Mouse (Mus musculus): ENCODE measurements around the gene Ror1.
A peak's percentile ranks its signal among the peaks of the same experiment; 100 is the strongest.

The Ror1 gene

GRCm38 (mm10) chr4:100377231-100377630, 281.6 kb downstream of the Ror1 start:
- DNase-seq (ENCODE audit: low read depth in 1 of 2, low spot score in 2 of 2), result no peak

GRCm38 (mm10) chr4:100377996-100378395, 282.4 kb downstream of the Ror1 start:
- no peak for DNase-seq (ENCODE audit: low read depth in 1 of 2, low spot score in 2 of 2)

DNA sequence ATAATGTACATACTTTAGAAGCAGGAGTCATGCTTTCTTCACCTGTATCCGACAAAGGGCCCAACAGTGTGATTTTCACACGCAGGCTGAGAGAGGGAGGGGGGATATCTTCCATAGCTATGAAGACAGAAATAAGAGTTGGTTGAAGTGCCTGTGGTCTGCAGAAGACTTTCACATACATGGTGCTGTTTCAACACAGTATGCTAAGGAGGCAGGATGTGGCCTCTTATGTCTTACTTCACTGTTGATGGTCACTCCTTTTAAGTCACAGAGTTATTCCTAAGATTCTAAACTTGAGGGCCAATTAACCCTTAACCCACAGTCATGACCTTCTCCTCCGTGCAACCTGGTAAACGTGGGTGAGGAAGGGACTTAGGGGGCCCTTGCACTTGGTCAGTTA, 286.2 kb downstream of the Ror1 start:
- no peak for DNase-seq (ENCODE audit: low read depth in 1 of 2, low spot score in 2 of 2)

DNA sequence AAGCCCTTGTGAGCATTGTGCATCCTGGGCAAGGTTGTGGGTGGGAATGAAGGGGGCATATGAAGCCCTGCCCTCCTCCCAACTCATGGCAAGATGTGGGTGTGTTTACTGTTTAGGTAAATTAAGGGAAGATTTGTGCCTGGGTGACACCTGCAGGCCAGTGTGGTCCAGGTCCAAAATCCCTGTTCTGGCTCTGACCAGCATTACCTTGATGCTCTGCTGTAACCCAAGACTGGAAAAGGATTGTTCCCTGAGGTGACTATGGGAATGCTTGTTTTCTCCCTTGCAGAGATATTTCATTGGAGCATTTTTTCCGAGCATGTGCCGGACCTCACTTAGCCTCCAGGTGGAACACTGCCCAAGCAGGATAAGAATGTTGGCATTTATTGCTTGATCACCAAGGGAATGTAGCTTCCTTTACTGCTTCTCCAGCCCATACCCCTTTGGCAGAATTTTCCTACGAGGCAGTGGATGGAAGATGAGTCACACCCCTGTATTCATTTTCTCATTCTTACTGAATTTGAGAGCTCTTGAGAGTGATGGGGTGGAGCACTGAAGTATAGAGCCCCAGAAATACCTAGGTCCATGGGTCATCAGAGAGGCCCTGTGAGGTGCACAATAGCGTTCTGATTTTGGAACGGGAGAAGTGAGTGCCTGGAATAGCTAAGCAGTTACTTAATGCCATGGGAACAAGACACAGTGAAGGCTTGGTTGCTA, 290.8 kb downstream of the Ror1 start:
- DNase-seq (ENCODE audit: low read depth in 1 of 2, low spot score in 2 of 2), result no peak

GRCm38 (mm10) chr4:100390436-100390835, 294.8 kb downstream of the Ror1 start:
- no peak for DNase-seq (ENCODE audit: low read depth in 1 of 2, low spot score in 2 of 2)

DNA sequence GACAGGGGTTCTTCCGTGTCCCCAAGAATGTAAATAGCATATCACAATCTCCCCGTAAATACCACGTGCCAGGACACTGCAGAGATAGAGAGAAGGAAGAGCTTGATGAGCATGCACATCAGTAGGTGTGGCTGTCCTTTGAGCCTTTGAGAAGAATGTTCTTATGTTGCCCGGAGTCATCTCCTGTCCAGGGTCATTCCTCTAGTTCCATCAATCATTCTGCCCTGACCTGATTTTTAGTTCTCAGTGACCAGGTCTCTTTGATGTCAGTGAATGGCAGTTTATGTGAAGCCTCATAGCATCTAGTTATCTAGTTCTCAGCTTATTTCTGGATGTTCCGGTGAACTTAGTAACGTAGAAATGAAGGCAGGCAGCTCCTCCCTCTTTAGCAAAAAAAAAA, 295.4 kb downstream of the Ror1 start:
- no peak for DNase-seq (ENCODE audit: low read depth in 1 of 2, low spot score in 2 of 2)

GRCm38 (mm10) chr4:100393374-100394061, 297.9 kb downstream of the Ror1 start:
- no peak for DNase-seq (ENCODE audit: low read depth in 1 of 2, low spot score in 2 of 2)

GRCm38 (mm10) chr4:100395407-100395806, 299.8 kb downstream of the Ror1 start:
- DNase-seq (ENCODE audit: low read depth in 1 of 2, low spot score in 2 of 2), result no peak

GRCm38 (mm10) chr4:100398079-100398478, 302.5 kb downstream of the Ror1 start:
- no peak for DNase-seq (ENCODE audit: low read depth in 1 of 2, low spot score in 2 of 2)

DNA sequence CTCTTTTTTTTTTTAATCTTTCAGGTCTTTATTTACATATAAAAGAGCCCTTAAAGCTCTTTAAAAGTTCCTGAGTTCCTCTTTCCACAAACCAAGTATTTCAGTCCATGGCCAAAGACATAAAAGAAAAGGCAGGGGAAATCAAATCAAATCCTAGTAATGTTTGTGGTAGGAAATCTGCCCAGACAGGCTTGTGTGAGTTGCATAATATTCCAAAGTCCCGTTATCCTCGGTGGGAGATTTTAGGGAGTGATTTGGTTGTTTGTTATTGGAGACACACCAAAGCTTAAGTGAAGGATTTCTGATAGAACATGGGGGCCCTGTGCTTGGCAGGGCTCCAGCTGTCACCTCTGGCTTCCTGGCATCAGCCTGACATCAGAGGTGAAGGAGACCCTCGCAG, 305.5 kb downstream of the Ror1 start:
- DNase-seq (ENCODE audit: low read depth in 1 of 2, low spot score in 2 of 2), result no peak

- no peak for DNase-seq (ENCODE audit: low read depth in 1 of 2, low spot score in 2 of 2)
These were observed 306.2 kb downstream of the Ror1 start for GRCm38 (mm10) chr4:100401581-100402470.

GRCm38 (mm10) chr4:100407261-100407874, 311.8 kb downstream of the Ror1 start:
- peak in 1 of 2 experiments; percentile 10 for DNase-seq (ENCODE audit: low read depth in 1 of 2, low spot score in 2 of 2)

DNA sequence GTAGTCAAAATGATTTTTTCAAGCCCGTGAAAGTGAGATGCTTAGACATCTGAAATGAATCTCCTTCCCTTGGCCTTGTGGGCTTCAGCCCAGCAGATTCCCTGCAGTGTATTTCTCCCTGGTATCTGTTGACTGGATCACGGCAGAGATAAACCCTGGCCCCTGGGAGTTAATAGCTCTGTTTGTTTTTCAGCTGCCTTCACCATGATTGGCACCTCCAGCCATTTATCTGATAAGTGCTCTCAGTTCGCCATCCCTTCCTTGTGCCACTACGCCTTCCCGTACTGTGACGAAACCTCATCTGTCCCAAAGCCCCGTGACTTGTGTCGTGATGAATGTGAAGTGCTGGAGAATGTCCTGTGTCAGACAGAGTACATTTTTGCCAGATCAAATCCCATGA, 313.9 kb downstream of the Ror1 start:
- no peak for DNase-seq (ENCODE audit: low read depth in 1 of 2, low spot score in 2 of 2)

- DNase-seq (ENCODE audit: low read depth in 1 of 2, low spot score in 2 of 2), result no peak
These were observed 316.4 kb downstream of the Ror1 start for GRCm38 (mm10) chr4:100411841-100412539.

- DNase-seq (ENCODE audit: low read depth in 1 of 2, low spot score in 2 of 2), result no peak
These were observed 327.2 kb downstream of the Ror1 start for GRCm38 (mm10) chr4:100422756-100423155.

DNA sequence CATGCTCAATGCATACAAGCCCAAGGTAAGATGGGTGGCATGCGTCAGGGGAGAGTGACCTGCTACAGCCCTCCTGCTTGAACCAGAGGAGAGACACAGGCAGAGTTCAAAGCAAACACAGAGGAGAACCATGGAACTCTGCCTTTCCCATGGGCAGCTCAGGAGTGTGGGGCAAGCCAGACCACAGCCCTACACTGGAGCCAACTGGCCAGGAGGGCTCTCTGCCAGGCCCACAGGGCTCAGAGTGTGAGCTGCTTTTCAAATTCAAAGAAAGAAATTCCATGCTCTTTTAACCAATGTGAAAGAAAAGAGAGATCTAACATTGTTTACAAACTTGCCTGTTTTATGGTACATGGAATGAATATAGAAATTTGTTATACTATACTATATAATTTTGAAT, 330.5 kb downstream of the Ror1 start:
- DNase-seq (ENCODE audit: low read depth in 1 of 2, low spot score in 2 of 2), result no peak

GRCm38 (mm10) chr4:100429371-100429900, 333.8 kb downstream of the Ror1 start:
- no peak for DNase-seq (ENCODE audit: low read depth in 1 of 2, low spot score in 2 of 2)

- no peak for DNase-seq (ENCODE audit: low read depth in 1 of 2, low spot score in 2 of 2)
These were observed 339.9 kb downstream of the Ror1 start for GRCm38 (mm10) chr4:100435281-100436168.

- DNase-seq (ENCODE audit: low read depth in 1 of 2, low spot score in 2 of 2), result no peak
These were observed 340.6 kb downstream of the Ror1 start for GRCm38 (mm10) chr4:100436169-100436547.
